Mouse (Mus musculus) adipocyte (in vitro differentiated cells): Measurements from ENCODE around the gene Cercam.

Source experiments
- DNase-seq: peaks from one replicate; pipeline ENCODE4 v3.0.0-alpha.2; 2016; ENCODE audit warnings: low spot score

Cercam gene

GRCm38 (mm10) chr2:29868949-29869645, at the start of gene Cercam:
Cercam (plus strand) TSS chr2:29869164.
- peak; percentile 62 for DNase-seq

GRCm38 (mm10) chr2:29819363-29819762, 49.6 kb upstream of the Cercam start:
- no peak for DNase-seq

DNA sequence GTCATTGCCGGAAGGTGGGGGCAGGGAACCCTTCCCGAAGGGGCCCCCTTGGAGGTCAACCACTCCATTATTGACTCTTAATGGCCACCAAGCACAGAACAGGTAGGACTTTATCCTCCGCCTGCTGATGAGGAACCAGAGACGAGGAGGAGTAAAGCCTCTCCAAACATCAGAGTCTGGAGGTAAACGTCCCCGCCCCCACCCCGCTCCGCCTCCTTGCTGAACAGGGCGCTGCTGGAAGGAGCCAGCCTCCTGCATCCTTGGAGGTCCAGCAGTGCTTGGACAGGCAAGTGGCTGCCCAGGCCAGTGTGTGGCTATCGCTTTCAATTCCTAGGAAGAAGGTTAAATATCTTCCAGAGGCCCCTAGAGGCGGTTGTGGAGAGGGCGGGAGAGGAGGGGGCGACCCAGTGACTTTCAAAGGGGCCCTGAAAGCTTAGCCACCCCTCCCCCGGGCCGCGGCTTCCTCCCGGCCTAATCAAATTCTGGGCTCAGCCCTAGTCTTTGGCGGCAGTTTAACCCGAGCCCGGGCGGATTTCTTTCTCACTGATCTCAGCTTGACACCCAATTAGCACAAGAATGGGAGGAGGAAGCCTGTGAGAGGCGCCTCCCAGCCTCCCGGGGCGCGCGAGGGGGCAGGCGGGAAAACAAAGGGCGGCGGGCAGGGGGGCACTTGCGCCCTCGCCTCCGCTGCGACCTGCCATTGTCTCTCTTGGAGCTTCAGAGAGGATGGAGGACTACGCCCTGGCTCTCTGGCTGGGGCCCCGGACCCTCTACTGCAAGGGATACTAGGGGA, 48.7 kb upstream of the Cercam start, which contains the start of gene Urm1:
Urm1 (plus strand) TSS at position 51 of the 793 bp plus-strand sequence.
- peak; percentile 27 for DNase-seq

DNA sequence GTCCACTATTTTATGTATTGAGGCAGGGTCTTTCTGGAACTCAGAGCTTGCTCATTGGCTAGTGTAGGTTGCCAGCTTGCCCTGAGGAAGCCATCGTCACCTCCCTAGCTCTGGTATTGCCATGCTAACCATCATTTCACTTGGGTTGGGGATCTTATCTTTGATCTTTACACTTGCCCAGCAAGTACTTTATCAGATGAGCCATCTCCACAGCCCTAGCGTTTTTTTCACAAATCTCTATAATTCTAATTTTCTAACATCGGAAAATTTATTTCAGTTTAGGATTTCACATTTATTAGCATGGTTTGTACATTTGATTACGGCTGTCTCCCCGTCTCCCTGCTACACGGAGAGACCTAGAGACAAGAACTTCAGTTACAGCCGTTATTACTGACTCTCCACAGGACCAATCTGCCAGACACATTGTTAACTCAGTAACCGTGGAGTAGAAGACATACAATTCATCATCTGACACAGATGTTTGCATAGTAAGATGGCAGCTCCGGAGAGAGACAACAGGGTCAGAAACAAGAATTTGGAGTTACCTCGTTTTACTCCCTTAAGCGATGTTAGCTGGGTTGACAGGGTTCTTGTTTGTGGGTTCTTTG, 42.5 kb upstream of the Cercam start:
- no peak for DNase-seq

GRCm38 (mm10) chr2:29826926-29827708, 41.8 kb upstream of the Cercam start:
- DNase-seq, result peak; percentile 97

DNA sequence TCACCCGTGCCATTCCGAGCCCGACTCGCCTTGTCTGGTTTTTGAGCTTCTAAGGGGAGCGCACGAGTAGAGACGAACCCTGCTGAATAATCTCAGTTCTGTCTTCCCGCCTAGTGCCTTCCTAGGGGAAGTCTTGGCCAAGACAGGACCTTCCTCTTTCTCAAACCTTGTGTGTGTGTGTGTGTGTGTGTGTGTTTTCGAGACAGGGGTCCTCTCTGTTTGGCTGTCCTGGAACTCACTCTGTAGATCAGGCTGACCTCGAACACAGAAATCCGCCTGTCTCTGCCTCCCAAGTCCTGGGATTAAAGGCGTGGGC, 41.3 kb upstream of the Cercam start:
- DNase-seq, result no peak

GRCm38 (mm10) chr2:29831106-29831505, 37.9 kb upstream of the Cercam start:
- DNase-seq, result no peak

DNA sequence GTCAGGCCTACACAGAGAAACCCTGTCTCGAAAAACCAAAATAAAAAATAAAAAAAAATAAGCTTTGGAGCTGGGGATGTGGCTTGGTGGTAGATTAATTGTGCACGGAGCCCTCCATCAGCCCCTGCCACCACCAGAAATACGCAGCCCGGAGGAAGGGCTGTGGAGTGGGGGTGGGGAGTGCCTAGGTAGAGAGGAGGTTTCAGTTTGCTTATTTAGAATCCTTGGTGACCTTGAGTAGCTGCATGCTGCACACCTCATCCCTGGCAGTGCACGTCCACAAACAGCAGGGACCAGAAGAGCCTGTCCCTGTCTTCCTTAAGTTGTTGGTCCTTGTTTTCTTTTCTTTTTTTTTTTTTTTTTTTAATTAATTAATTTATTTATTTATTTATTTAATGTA, 35.2 kb upstream of the Cercam start:
- no peak for DNase-seq

- no peak for DNase-seq
These were observed 33.5 kb upstream of the Cercam start for GRCm38 (mm10) chr2:29835391-29835899.

GRCm38 (mm10) chr2:29839460-29839859, 29.5 kb upstream of the Cercam start:
- DNase-seq, result no peak

DNA sequence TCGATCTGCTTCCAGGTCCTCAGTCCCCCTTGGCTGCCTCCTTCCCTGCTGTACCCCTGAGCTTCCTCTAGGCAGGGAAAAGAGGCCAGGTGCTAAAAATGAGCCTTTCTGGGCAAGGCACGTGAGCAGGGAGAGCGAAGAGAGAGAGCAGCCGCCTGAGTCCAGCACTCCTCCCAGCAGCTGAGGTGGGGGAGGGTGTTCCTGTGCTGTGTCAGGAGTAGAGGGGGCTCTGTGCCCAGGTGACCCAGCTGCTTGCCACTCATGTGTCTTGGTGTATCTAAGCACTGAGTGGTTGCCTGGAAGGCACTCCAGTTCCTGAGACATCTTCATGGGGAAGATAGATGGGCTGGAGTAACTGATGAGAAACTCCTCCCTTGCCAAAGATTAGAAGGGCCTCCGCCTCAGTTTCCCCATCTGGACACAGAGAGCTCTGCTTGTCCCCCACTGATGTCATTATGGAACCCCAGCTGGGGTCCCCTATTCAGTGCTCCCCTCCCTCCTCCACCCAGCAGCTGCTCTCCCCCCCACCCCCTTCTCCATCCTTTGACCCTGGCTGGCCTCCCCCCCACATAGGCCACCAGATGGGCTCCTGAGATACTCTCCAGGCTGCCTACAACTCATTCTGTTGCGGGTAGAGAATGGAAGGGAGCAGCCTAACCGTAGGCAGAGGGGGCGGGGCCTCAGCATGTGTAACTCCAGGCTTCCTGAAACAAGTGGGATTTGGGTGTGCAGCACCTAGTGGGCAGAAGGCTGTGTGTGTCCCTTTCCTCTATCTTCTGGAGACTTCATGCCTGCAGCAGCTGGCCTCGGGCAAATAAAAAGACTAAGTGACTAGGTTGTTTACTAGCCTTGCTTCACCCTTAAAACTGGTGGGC, 25.5 kb upstream of the Cercam start:
- DNase-seq, result no peak

GRCm38 (mm10) chr2:29844115-29844514, 24.8 kb upstream of the Cercam start:
- DNase-seq, result no peak

- no peak for DNase-seq
These were observed 24.3 kb upstream of the Cercam start for GRCm38 (mm10) chr2:29844661-29845060.

- DNase-seq, result no peak
These were observed 23.3 kb upstream of the Cercam start for GRCm38 (mm10) chr2:29845636-29846035.

GRCm38 (mm10) chr2:29846061-29846853, 22.7 kb upstream of the Cercam start:
- DNase-seq, result no peak

GRCm38 (mm10) chr2:29846911-29847310, 22.1 kb upstream of the Cercam start:
- DNase-seq, result no peak

GRCm38 (mm10) chr2:29849041-29849440, 19.9 kb upstream of the Cercam start:
- DNase-seq, result no peak

DNA sequence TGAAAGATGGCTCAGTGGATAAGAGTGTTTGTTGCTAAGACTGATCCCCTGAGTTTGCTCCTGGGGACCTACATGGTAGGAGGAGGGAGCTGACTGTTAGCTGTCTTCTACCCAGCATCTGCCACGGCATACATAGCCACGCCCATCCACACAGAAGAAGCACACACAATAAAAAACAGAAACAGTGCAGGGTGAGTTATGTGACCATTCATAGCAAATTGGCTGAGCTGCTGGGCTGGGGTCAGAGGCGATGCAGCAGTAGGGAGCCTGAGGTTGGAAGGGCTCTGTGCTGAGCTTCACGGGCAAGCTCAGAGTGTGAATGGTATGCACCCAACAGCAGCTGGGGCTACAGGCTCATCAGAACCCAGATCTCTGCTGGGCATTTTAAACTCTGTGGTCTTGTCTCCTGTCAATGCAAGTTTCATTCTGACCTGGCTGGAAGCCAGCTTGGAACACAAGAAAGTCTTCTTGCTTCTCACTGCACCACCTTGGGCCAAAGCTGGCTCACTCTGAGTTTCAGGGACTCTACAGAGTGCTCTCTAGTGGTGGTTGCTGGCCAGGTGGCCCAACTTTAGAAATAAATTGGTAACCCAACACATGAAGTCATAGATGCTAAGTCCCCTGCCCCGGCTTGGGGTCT, 19.0 kb upstream of the Cercam start:
- no peak for DNase-seq

DNA sequence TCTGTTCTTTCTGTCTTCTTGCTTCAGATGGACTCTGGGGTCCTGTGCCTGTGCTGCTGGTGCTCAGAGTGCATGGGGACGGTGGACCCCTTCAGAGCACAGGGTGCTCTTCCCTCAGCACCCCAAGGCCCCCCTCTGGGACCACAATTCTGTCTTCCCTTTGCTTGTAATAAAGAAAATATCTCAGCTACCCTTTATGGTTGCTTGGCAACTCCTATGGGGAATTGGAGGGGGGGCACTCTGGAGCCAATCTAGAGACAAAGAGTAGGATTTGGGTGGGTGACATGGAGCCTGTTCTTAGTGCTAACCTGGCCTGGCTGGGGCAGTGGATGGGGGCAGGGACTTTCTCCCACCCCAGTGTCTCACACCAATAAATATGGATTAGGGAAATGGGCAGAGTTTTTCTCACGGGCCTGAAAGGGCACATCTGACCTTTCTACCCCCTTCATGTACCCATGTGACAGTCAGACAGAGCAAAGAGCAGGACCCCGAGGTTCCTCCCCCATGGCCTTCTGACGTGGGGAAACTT, 15.9 kb upstream of the Cercam start:
- no peak for DNase-seq

DNA sequence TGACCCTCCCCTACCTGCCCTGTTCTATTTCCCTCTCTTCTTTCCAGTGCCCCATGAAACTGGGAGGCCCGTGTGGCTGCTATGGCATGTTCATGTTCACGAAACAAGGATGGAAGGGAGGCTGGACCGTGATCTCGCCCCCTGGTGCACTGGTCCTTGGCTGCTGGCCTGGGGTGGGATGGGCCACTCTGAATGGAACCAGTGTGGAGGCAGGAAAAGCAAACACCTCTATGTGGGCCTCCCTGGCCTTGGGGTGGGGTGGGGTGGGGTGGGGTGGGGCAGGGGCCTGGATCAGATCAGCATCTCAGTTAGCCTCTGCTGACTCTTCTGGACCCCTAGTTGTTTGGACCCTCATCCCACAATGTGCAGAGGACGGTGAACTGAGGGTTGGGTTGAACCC, 15.2 kb upstream of the Cercam start:
- DNase-seq, result no peak
